Mouse (Mus musculus) myocyte (in vitro differentiated cells): ENCODE measurements at regions not wholly inside any gene's neighbourhood (a gene's known extent, or its start where the extent isn't known, plus 50 kb on each side); places are given as distances from the start of the nearest gene placed in this dataset.

Experiments used
- MAX ChIP-seq: IDR thresholded peaks from one replicate; pipeline ENCODE4 v1.6.1; 2011; ENCODE audit warnings: low read depth, mild to moderate bottlenecking, control low read depth
- POLR2A ChIP-seq: IDR thresholded peaks from one replicate; pipeline ENCODE4 v1.6.1; 2011; ENCODE audit warnings: low read depth, mild to moderate bottlenecking, control low read depth, moderate library complexity; ENCODE audit not compliant: insufficient read length

DNA sequence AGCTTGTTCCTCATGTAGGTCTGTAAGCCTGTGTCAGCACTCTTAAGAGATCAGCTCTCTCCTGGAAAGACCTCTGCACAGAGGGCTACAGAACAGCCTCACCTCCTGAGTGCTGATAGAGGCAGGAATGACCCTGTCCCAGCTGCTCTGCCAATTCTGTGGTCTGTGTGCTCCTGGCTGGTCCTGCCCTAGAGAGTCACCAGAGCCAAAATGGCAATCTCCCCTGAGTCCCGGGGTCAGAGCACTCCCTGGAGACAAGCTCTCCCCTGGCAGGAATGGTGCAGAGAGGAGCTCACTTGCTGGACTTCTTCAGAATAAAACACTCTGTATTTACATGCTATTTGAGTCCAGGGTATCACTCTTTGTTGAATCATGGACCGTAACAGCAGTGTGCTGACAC is 149.9 kb upstream of the Slc4a7 start:
- no peak for TF ChIP-seq POLR2A
- TF ChIP-seq MAX, result no peak
